Mouse (Mus musculus) brain, embryonic 14.5 days (tissue): ENCODE results near the gene Mbnl2.

ENCODE experiments used
- CTCF ChIP-seq: fragments of 200-500 bp; IDR thresholded peaks from 2 replicates; pipeline ENCODE4 v1.5.1; 2012; ENCODE audit warnings: inconsistent platforms, mild to moderate bottlenecking, moderate library complexity, borderline replicate concordance; ENCODE audit not compliant: insufficient read depth, insufficient read length; ENCODE audit errors: extremely low read depth
- POLR2A ChIP-seq: fragments of 200-500 bp; IDR thresholded peaks from 2 replicates; pipeline ENCODE4 v1.6.1; 2012; ENCODE audit warnings: mild to moderate bottlenecking, inconsistent platforms, borderline replicate concordance; ENCODE audit not compliant: poor library complexity, insufficient read depth, insufficient read length, severe bottlenecking; ENCODE audit errors: extremely low read depth

GRCm38 (mm10) chr14:120441256-120441655, 165.8 kb downstream of the Mbnl2 start:
- TF ChIP-seq POLR2A (no peak), CTCF (no peak)
